Mouse (Mus musculus): Measurements from ENCODE around the gene Loxl1. TPM values are rescaled to one million over a fixed set of nuclear protein-coding genes. Genes with fewer than 3 reads are reported as not detected.
A peak's percentile ranks its signal among the peaks of the same experiment; 100 is the strongest.
"Not testable (repeated sequence)": the region's sequence is repeated elsewhere in the genome, so short reads cannot be mapped to it uniquely, and the experiment has no call there.

Gene Loxl1
- polyA plus RNA-seq, 1 experiment from 2014 or later = 30.1 TPM

DNA sequence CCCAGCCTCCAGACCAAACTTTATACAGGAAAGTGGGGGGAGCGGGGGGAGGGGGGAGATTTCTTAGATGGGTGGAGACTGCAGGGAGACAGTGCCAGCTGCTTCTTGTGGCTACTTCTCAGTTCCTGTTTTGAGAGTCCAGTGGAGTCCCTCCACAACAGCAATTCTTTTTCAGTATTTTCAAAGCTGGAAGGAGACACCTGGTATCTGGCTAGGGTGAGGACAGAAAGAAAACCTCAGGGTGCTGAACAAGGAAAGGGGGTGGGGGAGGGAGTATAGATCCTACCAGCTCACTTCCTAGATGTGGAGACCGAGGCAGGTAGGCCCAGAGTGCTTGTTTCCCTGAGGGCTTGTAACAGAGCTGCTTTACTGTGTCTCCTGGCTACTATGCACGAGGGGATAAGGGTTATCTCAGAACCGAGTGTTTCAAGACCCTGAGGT lies 46.4 kb downstream of the Loxl1 start:
- peak overlapping the region; percentile 64 for H3K27ac ChIP-seq

GRCm38 (mm10) chr9:58265368-58265767 lies 47.6 kb downstream of the Loxl1 start:
- no peak for ATAC-seq (ENCODE audit: insufficient number of reproducible peaks, insufficient read depth, low FRiP score, low TSS enrichment, low read depth)
- Histone ChIP-seq H3K4me2 (no peak overlapping the region), H3K27ac (no peak overlapping the region), H3K4me1 (replicated peaks) (peaks cover 10% of the 10 kb centered on the region), H3K9me3 (no peaks in the 10 kb centered on the region), H3K9ac (replicated peaks) (no peak overlapping the region), H3K4me3 (replicated peaks) (no peak overlapping the region), H3K27me3 (no peaks in the 10 kb centered on the region), H3K36me3 (peaks cover 22% of the 10 kb centered on the region)
- 79% methylated on average over 3 of the region's 3 CpGs for WGBS

More for the DNA sequence above, 46.4 kb downstream of the Loxl1 start:
- Histone ChIP-seq H3K9ac (replicated peaks) (no peak overlapping the region), H3K4me3 (replicated peaks) (no peak overlapping the region), H3K36me3 (peaks cover 14% of the 10 kb centered on the region), H3K27me3 (no peaks in the 10 kb centered on the region), H3K4me1 (replicated peaks) (peaks cover 10% of the 10 kb centered on the region), H3K4me2 (no peak overlapping the region), H3K9me3 (no peaks in the 10 kb centered on the region)
- ATAC-seq (ENCODE audit: insufficient number of reproducible peaks, insufficient read depth, low FRiP score, low TSS enrichment, low read depth) = no peak
- 36% methylated on average over 4 of the region's 4 CpGs for WGBS

DNA sequence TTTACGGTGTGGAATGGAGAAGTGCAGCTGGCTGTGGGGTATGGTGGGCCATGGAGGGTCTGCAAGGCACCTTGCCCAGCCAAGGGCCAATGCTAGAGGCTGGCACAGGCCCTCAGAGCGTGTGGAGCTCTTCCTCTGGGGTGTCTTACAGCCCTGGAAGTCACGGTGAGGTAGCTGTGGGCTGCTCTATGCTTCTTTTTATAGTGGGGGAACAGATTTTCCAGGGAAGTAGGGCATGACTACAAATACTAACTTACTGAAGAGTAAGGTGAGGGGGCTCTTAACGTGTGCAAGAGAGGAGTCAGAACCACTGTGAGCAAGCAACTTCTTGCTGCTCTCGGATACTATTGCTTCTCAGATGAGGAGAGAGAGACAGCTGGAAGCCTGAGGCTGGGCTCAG lies 50.5 kb downstream of the Loxl1 start:
- WGBS = 88% methylated on average over 5 of the region's 5 CpGs
- Histone ChIP-seq H3K27me3 (no peaks in the 10 kb centered on the region), H3K9ac (replicated peaks) (no peak overlapping the region), H3K9me3 (no peaks in the 10 kb centered on the region), H3K27ac (no peak overlapping the region), H3K4me3 (replicated peaks) (no peak overlapping the region), H3K4me2 (no peak overlapping the region), H3K4me1 (replicated peaks) (peaks cover 10% of the 10 kb centered on the region), H3K36me3 (peaks cover 39% of the 10 kb centered on the region)
- ATAC-seq (ENCODE audit: insufficient number of reproducible peaks, insufficient read depth, low FRiP score, low TSS enrichment, low read depth) = no peak

DNA sequence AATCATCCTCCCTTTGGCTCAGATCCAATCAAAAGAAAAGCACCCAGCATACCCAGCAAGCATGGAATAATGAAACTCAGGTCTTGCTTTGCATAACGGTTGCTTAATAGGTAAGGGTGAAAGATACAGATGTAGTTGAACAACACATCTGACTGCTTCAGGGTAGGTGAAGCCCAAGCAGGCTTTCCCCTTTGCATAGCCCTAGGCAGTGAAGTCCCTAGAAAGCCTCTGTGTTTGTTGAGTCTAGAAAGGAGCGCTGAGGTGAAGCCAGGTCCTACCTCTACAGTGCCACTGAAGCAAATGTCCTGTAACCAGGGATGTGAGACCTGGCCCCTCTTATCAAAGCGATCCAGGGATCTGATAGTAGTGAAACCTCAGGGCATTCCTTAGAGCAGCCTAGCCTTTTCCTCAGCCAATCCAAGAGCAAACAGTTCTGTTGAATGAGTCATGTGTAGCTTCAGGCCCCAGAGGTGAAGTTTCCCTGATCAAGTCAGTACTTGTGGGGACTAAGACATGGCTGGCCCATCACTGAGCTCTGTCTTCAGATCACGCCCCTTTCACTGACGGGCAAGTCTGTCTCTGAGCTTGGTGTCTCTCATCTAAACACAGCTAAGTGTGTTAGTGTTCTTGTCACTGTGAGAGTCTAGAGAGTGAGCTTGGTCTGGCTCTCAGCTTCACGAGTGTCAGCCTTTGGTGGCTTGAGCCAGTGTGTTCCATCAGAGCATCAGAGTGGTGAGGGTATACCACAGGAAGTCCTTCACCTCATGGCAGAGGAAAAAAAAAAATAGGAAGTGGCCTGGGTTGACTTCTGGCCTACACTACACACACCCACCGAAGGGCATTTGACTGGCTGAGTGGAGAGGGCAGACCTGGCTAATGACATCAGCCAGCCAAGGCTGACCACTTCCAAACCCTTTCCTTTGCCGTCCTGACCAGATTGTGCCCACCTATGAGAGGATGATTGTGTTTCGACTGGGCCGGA lies 57.0 kb downstream of the Loxl1 start:
- Histone ChIP-seq H3K4me2 (no peak overlapping the region), H3K4me3 (replicated peaks) (no peak overlapping the region), H3K4me1 (replicated peaks) (peaks cover 4% of the 10 kb centered on the region), H3K27ac (no peak overlapping the region), H3K9me3 (no peaks in the 10 kb centered on the region), H3K27me3 (no peaks in the 10 kb centered on the region), H3K36me3 (peaks cover 38% of the 10 kb centered on the region), H3K9ac (replicated peaks) (no peak overlapping the region)
- WGBS = 88% methylated on average over 10 of the region's 10 CpGs
- ATAC-seq (ENCODE audit: insufficient number of reproducible peaks, insufficient read depth, low FRiP score, low TSS enrichment, low read depth) = no peak

DNA sequence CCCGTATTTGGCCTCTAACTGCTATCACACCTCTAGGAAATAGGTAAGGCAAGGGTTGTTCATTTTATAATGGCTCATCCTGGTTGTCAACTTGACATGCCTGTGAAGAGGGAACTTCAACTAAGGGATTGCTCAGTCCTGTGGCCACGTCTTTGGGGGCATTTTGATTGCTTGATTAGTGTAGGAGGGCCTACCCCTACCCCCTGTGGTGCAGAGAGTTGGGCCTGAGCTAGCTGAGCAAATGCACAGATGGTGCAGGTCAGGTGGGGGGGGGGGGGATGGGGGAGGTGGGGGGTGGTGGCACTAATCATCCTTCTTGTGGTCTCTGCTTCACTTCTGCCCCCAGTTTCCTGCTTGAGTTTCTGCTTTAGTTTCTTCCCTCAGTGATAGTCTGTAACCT lies 57.9 kb downstream of the Loxl1 start:
- Histone ChIP-seq H3K9ac (replicated peaks) (no peak overlapping the region), H3K4me3 (replicated peaks) (no peak overlapping the region), H3K27ac (no peak overlapping the region), H3K4me1 (replicated peaks) (peaks cover 7% of the 10 kb centered on the region), H3K27me3 (no peaks in the 10 kb centered on the region), H3K4me2 (no peak overlapping the region), H3K36me3 (peaks cover 31% of the 10 kb centered on the region), H3K9me3 (no peaks in the 10 kb centered on the region)
- WGBS = 45% methylated on average over 2 of the region's 2 CpGs
- no peak for ATAC-seq (ENCODE audit: insufficient number of reproducible peaks, insufficient read depth, low FRiP score, low TSS enrichment, low read depth)

DNA sequence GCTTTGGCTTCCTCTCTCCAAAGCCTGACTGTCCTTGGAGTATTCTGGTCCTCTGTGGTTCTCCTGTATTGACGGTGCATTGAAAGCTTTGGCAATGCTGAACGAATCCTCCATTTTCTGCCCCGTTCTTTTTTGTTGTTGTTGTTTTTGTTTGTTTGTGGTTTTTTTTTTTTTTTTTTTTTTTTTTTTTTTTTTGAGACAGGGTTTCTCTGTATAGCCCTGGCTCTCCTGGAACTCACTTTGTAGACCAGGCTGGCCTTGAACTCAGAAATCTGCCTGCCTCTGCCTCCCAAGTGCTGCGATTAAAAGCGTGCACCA lies 59.2 kb downstream of the Loxl1 start:
- peak overlapping the region; percentile 72 for H3K9ac ChIP-seq (replicated peaks)
- not testable (repeated sequence) for H3K27me3 ChIP-seq; H3K9me3 ChIP-seq; ATAC-seq (ENCODE audit: insufficient number of reproducible peaks, insufficient read depth, low FRiP score, low TSS enrichment, low read depth)
- 76% methylated on average over 5 of the region's 5 CpGs for WGBS
- peak overlapping the region; percentile 82 for H3K4me2 ChIP-seq
- peaks cover 12% of the 10 kb centered on the region for H3K4me1 ChIP-seq (replicated peaks)
- H3K27ac ChIP-seq = 0 out of 2 replicates have a peak overlapping the region, but pooled peaks have one; percentile 18
- H3K36me3 ChIP-seq = peaks cover 20% of the 10 kb centered on the region
- peak overlapping the region; percentile 67 for H3K4me3 ChIP-seq (replicated peaks)

DNA sequence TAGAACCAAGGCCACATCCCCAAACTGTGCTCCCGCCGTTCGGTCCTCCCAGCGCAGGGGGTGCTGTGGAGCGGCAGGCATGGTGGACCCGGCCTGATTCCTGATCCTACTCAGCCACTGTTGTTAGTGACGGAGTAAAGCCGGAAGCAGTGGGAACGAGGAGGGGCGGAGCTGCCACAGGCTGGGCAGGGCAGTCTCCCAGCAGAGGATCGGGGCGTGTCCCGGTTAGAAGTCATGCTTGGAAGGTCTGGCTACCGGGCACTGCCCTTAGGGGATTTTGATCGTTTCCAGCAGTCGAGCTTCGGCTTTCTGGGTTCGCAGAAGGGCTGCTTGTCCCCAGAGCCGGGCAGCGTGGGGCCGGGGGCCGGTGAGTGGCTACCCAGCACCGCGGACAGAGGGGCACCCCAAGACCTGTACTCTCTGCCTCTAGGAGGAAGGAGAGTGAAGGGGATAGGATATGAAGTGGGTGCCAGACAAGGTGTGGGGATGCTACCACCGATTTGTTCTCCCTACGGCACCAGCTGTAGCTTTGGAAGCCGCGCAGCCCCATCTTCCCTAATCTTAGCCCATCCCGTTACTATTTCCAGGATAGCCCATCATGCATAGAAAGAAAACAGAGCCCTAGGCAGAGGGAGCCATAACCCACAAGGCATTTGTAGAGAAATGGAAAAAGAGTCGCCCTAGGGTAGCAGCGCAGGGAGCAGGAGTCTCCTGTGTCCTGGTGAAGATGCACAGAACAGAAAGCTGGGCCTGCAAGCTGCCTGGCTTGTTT lies 59.8 kb downstream of the Loxl1 start, which contains the start of gene Stoml1:
Gene Stoml1, plus strand, starts transcription at position 132 of the 772 bp plus-strand sequence.
- H3K27me3 ChIP-seq = no peaks in the 10 kb centered on the region
- peak; percentile 91; the same call in 1 of the 2 replicates for ATAC-seq (ENCODE audit: insufficient number of reproducible peaks, insufficient read depth, low FRiP score, low TSS enrichment, low read depth)
- under 1% methylated on average over 31 of the region's 31 CpGs for WGBS

GRCm38 (mm10) chr9:58250730-58251129 lies 62.3 kb downstream of the Loxl1 start:
- WGBS = 90% methylated on average over 1 of the region's 1 CpGs
- H3K27ac ChIP-seq; H3K4me3 ChIP-seq (replicated peaks); ATAC-seq (ENCODE audit: insufficient number of reproducible peaks, insufficient read depth, low FRiP score, low TSS enrichment, low read depth); H3K9ac ChIP-seq (replicated peaks); H3K9me3 ChIP-seq; H3K27me3 ChIP-seq; H3K4me2 ChIP-seq; H3K36me3 ChIP-seq: not testable (repeated sequence)
- H3K4me1 ChIP-seq (replicated peaks) = peaks cover 35% of the 10 kb centered on the region

More for the DNA sequence above, 59.8 kb downstream of the Loxl1 start, which contains the start of gene Stoml1:
- Histone ChIP-seq H3K9ac (replicated peaks) (peak within 1 kb of the TSS; percentile 72), H3K9me3 (no peaks in the 10 kb centered on the region), H3K36me3 (peaks cover 17% of the 10 kb centered on the region), H3K4me1 (replicated peaks) (peaks cover 18% of the 10 kb centered on the region), H3K4me2 (peak within 1 kb of the TSS; percentile 82), H3K4me3 (replicated peaks) (peak within 1 kb of the TSS; percentile 67), H3K27ac (0 out of 2 replicates have a peak within 1 kb of the TSS, but pooled peaks have one; percentile 18)

DNA sequence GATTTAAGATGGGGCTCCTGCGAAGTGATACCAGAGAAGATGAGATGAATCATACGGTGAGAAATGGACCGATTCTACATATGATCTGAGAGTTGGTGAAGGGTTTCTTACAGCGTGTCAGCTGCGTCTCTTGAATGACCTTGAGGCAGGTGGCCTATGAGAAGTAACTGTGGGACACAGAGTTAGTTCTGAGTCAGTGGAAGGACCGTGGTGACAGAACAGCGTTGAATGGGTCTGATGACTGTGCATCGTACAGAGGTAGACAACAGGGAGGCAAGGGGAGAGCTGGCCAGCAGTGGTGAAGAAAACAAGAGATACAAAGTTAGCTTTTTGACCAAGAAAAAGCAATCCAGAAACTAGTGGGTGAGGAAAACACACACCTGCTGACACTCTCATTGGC lies 62.7 kb downstream of the Loxl1 start:
- 75% methylated on average over 8 of the region's 8 CpGs for WGBS
- peak overlapping the region; percentile 76 for H3K4me2 ChIP-seq
- peak overlapping the region; percentile 87 for H3K27ac ChIP-seq

GRCm38 (mm10) chr9:58249592-58250192 lies 63.3 kb downstream of the Loxl1 start, which contains the start of gene Pml:
Gene Pml (minus strand): TSS chr9:58249786.
- 0 out of 2 replicates have a peak, but pooled peaks have one; percentile 40 for ATAC-seq (ENCODE audit: insufficient number of reproducible peaks, insufficient read depth, low FRiP score, low TSS enrichment, low read depth)
- Histone ChIP-seq H3K4me3 (replicated peaks) (peak within 1 kb of the TSS; percentile 54), H3K4me2 (peak within 1 kb of the TSS; percentile 76), H3K9me3 (no peaks in the 10 kb centered on the region), H3K27ac (peak within 1 kb of the TSS; percentile 87), H3K27me3 (no peaks in the 10 kb centered on the region), H3K36me3 (peaks cover 3% of the 10 kb centered on the region; the same call in 1 of the 2 replicates), H3K9ac (replicated peaks) (peak within 1 kb of the TSS; percentile 70), H3K4me1 (replicated peaks) (peaks cover 35% of the 10 kb centered on the region)
- WGBS = 1% methylated on average over 16 of the region's 16 CpGs

More for the DNA sequence above, 62.7 kb downstream of the Loxl1 start:
- H3K36me3 ChIP-seq = no peaks in the 10 kb centered on the region; the same call in 1 of the 2 replicates
- no peaks in the 10 kb centered on the region for H3K27me3 ChIP-seq
- peaks cover 35% of the 10 kb centered on the region for H3K4me1 ChIP-seq (replicated peaks)
- H3K9me3 ChIP-seq = no peaks in the 10 kb centered on the region
- peak overlapping the region; percentile 70; the same call in 1 of the 2 replicates for H3K9ac ChIP-seq (replicated peaks)
- H3K4me3 ChIP-seq (replicated peaks) = peak overlapping the region; percentile 54; the same call in 1 of the 2 replicates
- no peak for ATAC-seq (ENCODE audit: insufficient number of reproducible peaks, insufficient read depth, low FRiP score, low TSS enrichment, low read depth)
